16 mouse cellular contexts compared by ENCODE assay signal in the genomic region with DNA sequence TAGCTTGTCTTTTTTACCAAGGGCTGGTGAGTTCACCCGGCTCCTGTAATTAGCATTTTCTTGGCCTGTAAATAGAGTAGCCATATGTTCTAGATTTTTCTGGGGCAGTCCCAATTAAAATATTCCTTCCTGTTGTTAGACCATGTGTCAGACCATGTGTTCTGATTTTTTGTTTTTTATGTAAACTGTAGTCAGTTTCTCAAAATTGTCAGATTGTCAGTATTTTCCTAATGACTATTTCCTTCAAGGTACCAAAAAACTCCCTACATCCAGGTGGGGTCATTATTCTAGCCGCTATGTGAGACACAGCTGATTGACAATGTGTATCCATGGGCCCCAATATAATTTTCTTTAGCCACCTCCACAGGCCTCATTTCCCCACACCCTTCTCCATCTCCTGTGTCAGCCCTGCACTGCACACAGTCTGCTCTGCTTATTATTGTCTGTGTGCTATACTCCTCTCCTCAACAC. TPM values are rescaled to one million over a fixed set of nuclear protein-coding genes. Genes with fewer than 3 reads are reported as not detected.
A peak's percentile ranks its signal among the peaks of the same experiment; 100 is the strongest.
DNase-seq lines count a peak whose midpoint lies in the region; ATAC-seq and TF ChIP-seq lines count a peak whose summit lies in the region.
"Had no signal": no experiment of that assay in that cellular context is flagged by ENCODE, and none has a peak within 500 bp of the region (broad histone marks: within the 10 kb centered on the region; RNA-seq: fewer than 3 reads in every experiment).

No protein-coding gene starts in this region.

- no peak for DNase-seq in cerebellum, postnatal 4 days (ENCODE audit: low spot score in 2 of 2)
- peak; percentile 24 for DNase-seq in left cerebral cortex, postnatal 4 days
- DNase-seq in left cerebral cortex, adult 9 months (ENCODE audit: low spot score in 2 of 2): no peak
- DNase-seq in cerebellum, postnatal 36 days: peak; percentile 51 to 73
- DNase-seq in midbrain, embryonic 10.5 days (ENCODE audit: low spot score): no peak
- no peak for DNase-seq in left cerebral cortex, adult 2 months (ENCODE audit: extremely low spot score in 1 of 2, low spot score in 2 of 2)
- DNase-seq: adrenal gland, postnatal 25 days; gastrocnemius, postnatal 14 days; right cerebral cortex, postnatal 14 days; thymus, adult 2 months had no signal

- ATAC-seq in cerebellum, adult (ENCODE audit: insufficient number of reproducible peaks, low FRiP score, low TSS enrichment): peak; percentile 85
- ATAC-seq in granulocyte monocyte progenitor cell, adult 5-6 weeks (replicated peaks; ENCODE audit: poor library complexity, severe bottlenecking): no peak
- ATAC-seq: liver, embryonic 12.5 days had no signal

- no peaks in the 10 kb centered on the region for H3K9me3 ChIP-seq in midbrain, embryonic 10.5 days (replicated peaks)
- H3K9me3 ChIP-seq: embryonic facial prominence, embryonic 13.5 days; heart, embryonic 10.5 days; neural tube, embryonic 12.5 days had no signal

- intact Hi-C loops in left cerebral cortex, postnatal 4 days (cut with DNase I): no loop called here
- intact Hi-C loops in left cerebral cortex, adult 2 months (cut with DNase I): no loop called here

- no peak overlapping the region for H3K27ac ChIP-seq in midbrain, embryonic 10.5 days (replicated peaks)
- H3K27ac ChIP-seq in left cerebral cortex, adult 2 months: no peak overlapping the region
- H3K27ac ChIP-seq: embryonic facial prominence, embryonic 13.5 days; heart, embryonic 10.5 days; liver, embryonic 12.5 days; neural tube, embryonic 12.5 days had no signal

- H3K4me3 ChIP-seq in midbrain, embryonic 10.5 days: no peak overlapping the region
- H3K4me3 ChIP-seq in left cerebral cortex, adult 2 months: no peak overlapping the region
- H3K4me3 ChIP-seq: embryonic facial prominence, embryonic 13.5 days; heart, embryonic 10.5 days; liver, embryonic 12.5 days; neural tube, embryonic 12.5 days had no signal

- no peaks in the 10 kb centered on the region for H3K36me3 ChIP-seq in midbrain, embryonic 10.5 days
- H3K36me3 ChIP-seq: embryonic facial prominence, embryonic 13.5 days; heart, embryonic 10.5 days; liver, embryonic 12.5 days; neural tube, embryonic 12.5 days had no signal

- TF ChIP-seq CTCF in left cerebral cortex, adult 2 months (IDR thresholded peaks at IDR 0.05): no peak

- H3K4me1 ChIP-seq in midbrain, embryonic 10.5 days: no peaks in the 10 kb centered on the region
- H3K4me1 ChIP-seq: embryonic facial prominence, embryonic 13.5 days; heart, embryonic 10.5 days; neural tube, embryonic 12.5 days had no signal

- no peaks in the 10 kb centered on the region for H3K27me3 ChIP-seq in midbrain, embryonic 10.5 days (ENCODE audit: low read depth, poor library complexity, severe bottlenecking)
- H3K27me3 ChIP-seq: embryonic facial prominence, embryonic 13.5 days; liver, embryonic 12.5 days; neural tube, embryonic 12.5 days had no signal

- 94% methylated on average over 2 of the region's 2 CpGs for WGBS in midbrain, embryonic 10.5 days

RNA-seq across cellular contexts. Expression of a gene that starts 40.5 kb away (rescaled TPM):
- 100 to 1,000 TPM; 363 to 375 TPM for total RNA-seq in left cerebral cortex, postnatal 4 days (2021)
- polyA plus RNA-seq in midbrain, embryonic 10.5 days (2016; fragmentation: Nextera tagmentation; extraction: Ambion mirVana): 226 and 281 TPM in 2 replicates
- 834 and 975 TPM in 2 replicates for total RNA-seq in granulocyte monocyte progenitor cell, adult 5-6 weeks (2014; fragmentation: Nextera tagmentation)
- total RNA-seq in granulocyte monocyte progenitor cell, adult 5-6 weeks (2017): 1,023 and 1,048 TPM in 2 replicates
- 100 to 1,000 TPM; 721 to 748 TPM for total RNA-seq in left cerebral cortex, adult 2 months (2021)

Comparison
In these comparisons a context has a peak if more than half of its experiments do, and no peak if none do; other contexts are left out.
1. DNase-seq: peak in left cerebral cortex, postnatal 4 days (single experiment) and cerebellum, postnatal 36 days (2 of 2); none in cerebellum, postnatal 4 days (0 of 2), left cerebral cortex, adult 9 months (0 of 2), midbrain, embryonic 10.5 days (single experiment) and left cerebral cortex, adult 2 months (0 of 2).